ENCODE assay signal across 13 mouse cellular contexts in the genomic region with DNA sequence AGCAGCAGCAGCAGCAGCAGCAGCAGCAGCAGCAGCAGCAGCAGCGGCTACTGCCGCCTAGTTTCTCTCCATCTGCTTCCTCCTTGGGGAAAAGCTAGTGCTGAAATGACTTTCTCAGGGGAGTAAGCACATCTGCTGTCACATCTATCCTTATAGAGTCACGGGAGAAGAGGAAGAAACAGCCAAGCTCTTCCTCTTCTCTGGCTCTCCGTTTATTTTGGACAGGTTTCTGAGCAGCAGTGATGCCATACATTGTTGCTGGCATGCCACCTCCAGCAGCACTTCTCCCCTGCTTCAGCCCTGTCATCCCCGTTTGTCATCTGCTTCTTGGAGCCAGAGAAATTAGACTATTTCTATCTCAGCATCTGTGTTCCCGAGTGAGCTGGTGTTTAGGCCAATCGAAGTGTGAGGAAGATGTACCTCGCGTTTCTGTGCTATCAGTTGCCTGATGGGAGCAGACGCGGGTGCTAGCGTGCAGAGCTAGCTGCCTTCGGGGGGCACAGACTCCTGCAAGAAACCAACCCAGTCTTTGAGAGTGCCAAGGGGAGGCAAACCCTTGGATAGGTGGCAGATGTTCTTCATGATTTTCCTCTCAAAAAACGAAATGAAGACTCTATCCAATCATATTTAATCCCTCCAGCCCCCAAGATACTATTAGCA. TPM values are rescaled to one million over a fixed set of nuclear protein-coding genes. Genes with fewer than 3 reads are reported as not detected.
DNase-seq lines count a peak whose midpoint lies in the region; ATAC-seq and TF ChIP-seq lines count a peak whose summit lies in the region.
"Had no signal": no experiment of that assay in that cellular context is flagged by ENCODE, and none has a peak within 500 bp of the region (broad histone marks: within the 10 kb centered on the region; RNA-seq: fewer than 3 reads in every experiment).

No protein-coding gene starts in this region.

- H3K27me3 ChIP-seq in forebrain, postnatal 0 days (ENCODE audit: insufficient read depth, low read length), result no peaks in the 10 kb centered on the region
- H3K27me3 ChIP-seq in forebrain, embryonic 16.5 days (replicated peaks; ENCODE audit: control insufficient read depth, insufficient read depth, low read length), result no peaks in the 10 kb centered on the region
- H3K27me3 ChIP-seq in midbrain, embryonic 13.5 days, result no peaks in the 10 kb centered on the region
- H3K27me3 ChIP-seq in stomach, postnatal 0 days (ENCODE audit: control insufficient read depth, insufficient read depth, low read length), result no peaks in the 10 kb centered on the region
- H3K27me3 ChIP-seq: liver, embryonic 13.5 days had no signal

- TF ChIP-seq CTCF in forebrain, postnatal 0 days (IDR thresholded peaks at IDR 0.05; ENCODE audit: low read depth), result no peak
- TF ChIP-seq CTCF in stomach, postnatal 0 days (IDR thresholded peaks at IDR 0.05; ENCODE audit: low read depth), result no peak

- H3K9me3 ChIP-seq in forebrain, postnatal 0 days (ENCODE audit: low read length), result no peaks in the 10 kb centered on the region
- H3K9me3 ChIP-seq in forebrain, embryonic 16.5 days (ENCODE audit: control insufficient read depth, low read length), result no peaks in the 10 kb centered on the region
- H3K9me3 ChIP-seq in midbrain, embryonic 13.5 days, result no peaks in the 10 kb centered on the region
- no peaks in the 10 kb centered on the region for H3K9me3 ChIP-seq in stomach, postnatal 0 days (ENCODE audit: control insufficient read depth, low read length)
- H3K9me3 ChIP-seq: liver, embryonic 13.5 days had no signal

- WGBS in forebrain, postnatal 0 days, result 74% methylated on average over 14 of the region's 14 CpGs
- WGBS in forebrain, embryonic 16.5 days, result 69% methylated on average over 14 of the region's 14 CpGs
- 67% methylated on average over 14 of the region's 14 CpGs for WGBS in midbrain, embryonic 13.5 days
- WGBS in stomach, postnatal 0 days, result 76% methylated on average over 14 of the region's 14 CpGs

- H3K4me3 ChIP-seq in forebrain, postnatal 0 days (ENCODE audit: low read depth, low read length), result no peak overlapping the region
- H3K4me3 ChIP-seq in forebrain, embryonic 16.5 days (replicated peaks; ENCODE audit: low read length), result no peak overlapping the region
- no peak overlapping the region for H3K4me3 ChIP-seq in midbrain, embryonic 13.5 days (replicated peaks)
- no peak overlapping the region for H3K4me3 ChIP-seq in stomach, postnatal 0 days (ENCODE audit: low read depth, low read length)
- H3K4me3 ChIP-seq: left cerebral cortex, adult 2 months; liver, embryonic 13.5 days had no signal

- no peak overlapping the region for H3K4me2 ChIP-seq in forebrain, postnatal 0 days (ENCODE audit: low read depth)
- H3K4me2 ChIP-seq in forebrain, embryonic 16.5 days (ENCODE audit: low read length), result no peak overlapping the region
- H3K4me2 ChIP-seq in midbrain, embryonic 13.5 days (replicated peaks), result 0 out of 2 replicates have a peak overlapping the region, but pooled peaks have one; percentile 1
- H3K4me2 ChIP-seq in stomach, postnatal 0 days (replicated peaks; ENCODE audit: low read depth), result no peak overlapping the region
- H3K4me2 ChIP-seq: liver, embryonic 13.5 days had no signal

- DNase-seq in forebrain, postnatal 0 days, result no peak
- peak; percentile 8 to 26 for DNase-seq in right cerebral cortex, adult 2 months (ENCODE audit: low spot score in 2 of 2)
- no peak for DNase-seq in right cerebral cortex, postnatal 14 days
- DNase-seq in kidney, adult 11 months, result no peak
- no peak for DNase-seq in adrenal gland, postnatal 14 days
- DNase-seq in stomach, postnatal 0 days (ENCODE audit: low spot score), result no peak
- DNase-seq: cerebellum, postnatal 36 days; kidney, adult 2 months; liver, embryonic 13.5 days; thymus, postnatal 4 days had no signal

- no peaks in the 10 kb centered on the region for H3K36me3 ChIP-seq in forebrain, postnatal 0 days (ENCODE audit: insufficient read depth)
- no peaks in the 10 kb centered on the region for H3K36me3 ChIP-seq in forebrain, embryonic 16.5 days (ENCODE audit: control insufficient read depth, insufficient read depth)
- no peaks in the 10 kb centered on the region for H3K36me3 ChIP-seq in midbrain, embryonic 13.5 days
- H3K36me3 ChIP-seq in stomach, postnatal 0 days (ENCODE audit: control insufficient read depth, insufficient read depth, low read length), result no peaks in the 10 kb centered on the region
- H3K36me3 ChIP-seq: liver, embryonic 13.5 days had no signal

- TF ChIP-seq EP300 in stomach, postnatal 0 days (optimal IDR thresholded peaks at IDR 0.05), result no peak

- no peak overlapping the region for H3K27ac ChIP-seq in forebrain, postnatal 0 days (ENCODE audit: low read depth, low read length)
- no peak overlapping the region for H3K27ac ChIP-seq in forebrain, embryonic 16.5 days (ENCODE audit: low read length)
- peak overlapping the region; percentile 10 for H3K27ac ChIP-seq in midbrain, embryonic 13.5 days
- no peak overlapping the region for H3K27ac ChIP-seq in stomach, postnatal 0 days (replicated peaks)
- H3K27ac ChIP-seq: left cerebral cortex, adult 2 months; liver, embryonic 13.5 days had no signal

- no peaks in the 10 kb centered on the region for H3K4me1 ChIP-seq in forebrain, postnatal 0 days (ENCODE audit: insufficient read depth)
- H3K4me1 ChIP-seq in forebrain, embryonic 16.5 days (replicated peaks; ENCODE audit: control insufficient read depth, insufficient read depth, low read length), result 0 out of 2 replicates have a peak, but pooled peaks cover 4% of the 10 kb centered on the region
- peaks cover 16% of the 10 kb centered on the region for H3K4me1 ChIP-seq in midbrain, embryonic 13.5 days (replicated peaks)
- no peaks in the 10 kb centered on the region for H3K4me1 ChIP-seq in stomach, postnatal 0 days (replicated peaks; ENCODE audit: control insufficient read depth, insufficient read depth)
- H3K4me1 ChIP-seq: liver, embryonic 13.5 days had no signal

- no peak overlapping the region for H3K9ac ChIP-seq in forebrain, postnatal 0 days
- no peak overlapping the region for H3K9ac ChIP-seq in forebrain, embryonic 16.5 days (replicated peaks; ENCODE audit: low read depth, low read length)
- H3K9ac ChIP-seq in midbrain, embryonic 13.5 days (replicated peaks), result no peak overlapping the region
- no peak overlapping the region for H3K9ac ChIP-seq in stomach, postnatal 0 days (ENCODE audit: low read length)
- H3K9ac ChIP-seq: liver, embryonic 13.5 days had no signal

- ATAC-seq in forebrain, postnatal 0 days, result peak; percentile 55
- no peak; the same call in 1 of the 2 replicates for ATAC-seq in forebrain, embryonic 16.5 days
- no peak for ATAC-seq in midbrain, embryonic 13.5 days
- no peak for ATAC-seq in stomach, postnatal 0 days (ENCODE audit: low FRiP score, low TSS enrichment)

RNA-seq across cellular contexts. Expression of a gene that starts 34.4 kb away (rescaled TPM):
- 14.3 and 21.8 TPM in 2 replicates for total RNA-seq in forebrain, postnatal 0 days (2014; rRNA removed)
- polyA plus RNA-seq in forebrain, postnatal 0 days (2015; fragmentation: Nextera tagmentation; extraction: Ambion mirVana), result 4.6 and 5.0 TPM in 2 replicates
- 4.0 and 7.4 TPM in 2 replicates for polyA plus RNA-seq in forebrain, embryonic 16.5 days (2015; fragmentation: Nextera tagmentation; extraction: Ambion mirVana)
- polyA plus RNA-seq in midbrain, embryonic 13.5 days (2015; fragmentation: Nextera tagmentation; extraction: Ambion mirVana), result 13.4 and 14.0 TPM in 2 replicates
- 0.22 and 0.34 TPM in 2 replicates for total RNA-seq in adrenal gland, postnatal 14 days (2021)
- 0.16 and 0.21 TPM in 2 replicates for polyA plus RNA-seq in stomach, postnatal 0 days (2015; fragmentation: Nextera tagmentation; extraction: Ambion mirVana)

Comparison
In these comparisons a context has a peak if more than half of its experiments do, and no peak if none do; other contexts are left out.
1. DNase-seq: peak in right cerebral cortex, adult 2 months (2 of 2); none in forebrain, postnatal 0 days (single experiment), right cerebral cortex, postnatal 14 days (single experiment), kidney, adult 11 months (single experiment), adrenal gland, postnatal 14 days (single experiment) and stomach, postnatal 0 days (single experiment).